Mouse (Mus musculus): Measurements from ENCODE around the gene Bend7. TPM values are rescaled to one million over a fixed set of nuclear protein-coding genes. Genes with fewer than 3 reads are reported as not detected.

The Bend7 gene
- total and polyA plus RNA-seq, 3 experiments, result not detected

DNA sequence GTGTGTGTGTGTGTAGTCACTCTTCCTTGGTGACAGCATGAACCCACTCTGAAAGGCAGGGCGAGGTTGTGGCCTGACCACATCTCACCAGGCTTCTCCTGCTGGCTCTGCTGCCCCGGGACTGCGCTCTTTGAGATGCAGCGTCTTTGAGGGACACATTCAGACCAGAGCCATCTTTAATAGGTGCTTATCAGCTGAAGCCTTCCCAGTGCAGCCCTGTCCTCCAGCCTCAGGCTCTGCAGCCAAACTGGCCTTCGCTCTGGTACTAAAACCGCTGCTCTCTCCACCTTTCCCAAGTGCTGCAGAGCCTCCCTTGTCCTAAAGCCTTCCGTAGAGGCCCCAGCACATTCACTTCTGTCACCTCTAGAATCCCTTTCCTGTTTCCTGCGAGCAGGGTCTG is 74.0 kb downstream of the Bend7 start:
- H3K4me1 ChIP-seq (ENCODE audit: control insufficient read depth in 1 of 2, insufficient read depth in 2 of 2), result no peaks in the 10 kb centered on the region

GRCm38 (mm10) chr2:4792554-4792953 is 74.9 kb downstream of the Bend7 start:
- Histone ChIP-seq H3K9ac (ENCODE audit: insufficient read depth, low read depth) (no peak overlapping the region), H3K27ac (ENCODE audit: insufficient read depth, low read depth) (no peak overlapping the region), H3K79me2 (replicated peaks; ENCODE audit: control insufficient read depth, extremely low read depth, insufficient read depth, poor library complexity, severe bottlenecking) (no peaks in the 10 kb centered on the region), H3K36me3 (replicated peaks in 1 of 2; ENCODE audit: control insufficient read depth in 1 of 2, insufficient read depth in 1 of 2, low read length in 1 of 2) (no peaks in the 10 kb centered on the region), H3K4me1 (ENCODE audit: control insufficient read depth in 1 of 2, insufficient read depth in 2 of 2) (no peaks in the 10 kb centered on the region), H3K4me3 (replicated peaks in 1 of 3; ENCODE audit: low read depth in 2 of 3, low read length in 2 of 3, poor library complexity in 1 of 3) (no peak overlapping the region), H3K27me3 (replicated peaks) (no peaks in the 10 kb centered on the region), H3K9me3 (replicated peaks; ENCODE audit: low read length) (no peaks in the 10 kb centered on the region), H3K4me2 (ENCODE audit: insufficient read depth, low read depth, poor library complexity, severe bottlenecking) (no peak overlapping the region)
- in situ Hi-C loops (cut with MboI; ENCODE audit: low pct_ligation_motif_present, low pct_unique_long_range_greater_than_20kb, low sequenced_read_pairs) (no loop called here), dilution Hi-C loops (cut with MboI; ENCODE audit: extremely low pct_ligation_motif_present, extremely low pct_unique_long_range_greater_than_20kb, low sequenced_read_pairs) (no loop called here)
- DNase-seq (ENCODE audit: extremely low read depth), result no peak
- TF ChIP-seq KAT2A (IDR thresholded peaks at IDR 0.05; ENCODE audit: insufficient replicate concordance, low read length), result no peak

More for the DNA sequence above, 74.0 kb downstream of the Bend7 start:
- in situ Hi-C loops (cut with MboI; ENCODE audit: low pct_ligation_motif_present, low pct_unique_long_range_greater_than_20kb, low sequenced_read_pairs) (no loop called here), dilution Hi-C loops (cut with MboI; ENCODE audit: extremely low pct_ligation_motif_present, extremely low pct_unique_long_range_greater_than_20kb, low sequenced_read_pairs) (no loop called here)
- no peak for TF ChIP-seq MAFK (IDR thresholded peaks at IDR 0.05; ENCODE audit: insufficient replicate concordance, low read length)
- no peak for TF ChIP-seq MAX (IDR thresholded peaks at IDR 0.05; ENCODE audit: low read length)
- no peak for TF ChIP-seq E2F4 (IDR thresholded peaks at IDR 0.05; ENCODE audit: insufficient replicate concordance, low read depth, low read length)
- no peak for TF ChIP-seq SMC3 (IDR thresholded peaks at IDR 0.05; ENCODE audit: low read depth, low read length)
- no peak for TF ChIP-seq MEF2A (IDR thresholded peaks at IDR 0.05; ENCODE audit: borderline replicate concordance, low read depth, low read length)
- TF ChIP-seq HCFC1 (IDR thresholded peaks at IDR 0.05; ENCODE audit: low read depth, low read length), result no peak
- TF ChIP-seq USF2 (conservative IDR thresholded peaks at IDR 0.05; ENCODE audit: low read depth, low read length), result no peak
- TF ChIP-seq JUN (IDR thresholded peaks at IDR 0.05; ENCODE audit: insufficient read depth, low read depth, low read length), result no peak
- TF ChIP-seq TBP (conservative IDR thresholded peaks at IDR 0.05; ENCODE audit: low read depth, low read length), result no peak
- TF ChIP-seq BHLHE40 (IDR thresholded peaks at IDR 0.05; ENCODE audit: low read depth, low read length), result no peak
- no peak for TF ChIP-seq KAT2A (IDR thresholded peaks at IDR 0.05; ENCODE audit: insufficient replicate concordance, low read length)
- no peak for TF ChIP-seq MAZ (IDR thresholded peaks at IDR 0.05; ENCODE audit: low read depth, low read length)
- TF ChIP-seq ZC3H11A (IDR thresholded peaks at IDR 0.05; ENCODE audit: low read depth, low read length), result no peak
- H3K4me3 ChIP-seq (replicated peaks in 1 of 3; ENCODE audit: low read depth in 2 of 3, low read length in 2 of 3, poor library complexity in 1 of 3), result no peak overlapping the region
- no peaks in the 10 kb centered on the region for H3K9me3 ChIP-seq (replicated peaks; ENCODE audit: low read length)
- no peaks in the 10 kb centered on the region for H3K27me3 ChIP-seq (replicated peaks)
- H3K79me2 ChIP-seq (replicated peaks; ENCODE audit: control insufficient read depth, extremely low read depth, insufficient read depth, poor library complexity, severe bottlenecking), result no peaks in the 10 kb centered on the region
- H3K4me2 ChIP-seq (ENCODE audit: insufficient read depth, low read depth, poor library complexity, severe bottlenecking), result no peak overlapping the region
- no peaks in the 10 kb centered on the region for H3K36me3 ChIP-seq (replicated peaks in 1 of 2; ENCODE audit: control insufficient read depth in 1 of 2, insufficient read depth in 1 of 2, low read length in 1 of 2)
- no peak overlapping the region for H3K9ac ChIP-seq (ENCODE audit: insufficient read depth, low read depth)
- DNase-seq (ENCODE audit: extremely low read depth), result no peak
- H3K27ac ChIP-seq (ENCODE audit: insufficient read depth, low read depth), result no peak overlapping the region
